Mouse (Mus musculus) liver, embryonic 15.5 days (tissue): ENCODE measurements around the gene Fam20c. TPM values are rescaled to one million over a fixed set of nuclear protein-coding genes. Genes with fewer than 3 reads are reported as not detected.
A peak's percentile ranks its signal among the peaks of the same experiment; 100 is the strongest.

Source experiments
- ATAC-seq: fragments of 200-750 bp; cut with Nextera tagmentation; 2 replicates; pipeline ENCODE4 v1.8.0; 2017; ENCODE audit warnings: moderate number of reproducible peaks, mild to moderate bottlenecking, moderate library complexity; ENCODE audit not compliant: insufficient read depth
- H3K27ac ChIP-seq: fragments of 300-500 bp; sonication (generic); replicated peaks from 2 replicates; pipeline ENCODE4 v1.5.1; 2015; ENCODE audit warnings: mild to moderate bottlenecking, inconsistent platforms
- H3K27me3 ChIP-seq: fragments of 300-500 bp; sonication (generic); 2 replicates; pipeline ENCODE4 v1.6.1; 2015; ENCODE audit warnings: mild to moderate bottlenecking, inconsistent platforms
- H3K36me3 ChIP-seq: fragments of 300-500 bp; sonication (generic); replicated peaks from 2 replicates; pipeline ENCODE4 v1.6.1; 2015; ENCODE audit warnings: moderate library complexity, mild to moderate bottlenecking, inconsistent platforms
- H3K4me1 ChIP-seq: fragments of 300-500 bp; sonication (generic); replicated peaks from 2 replicates; pipeline ENCODE4 v1.6.1; 2015; ENCODE audit warnings: inconsistent platforms
- H3K4me2 ChIP-seq: fragments of 300-500 bp; sonication (generic); 2 replicates; pipeline ENCODE4 v1.6.1; 2015; ENCODE audit warnings: moderate library complexity, mild to moderate bottlenecking, inconsistent platforms
- H3K4me3 ChIP-seq: fragments of 300-500 bp; sonication (generic); replicated peaks from 2 replicates; pipeline ENCODE4 v1.5.1; 2015; ENCODE audit warnings: mild to moderate bottlenecking, inconsistent platforms
- H3K9ac ChIP-seq: fragments of 300-500 bp; sonication (generic); 2 replicates; pipeline ENCODE4 v1.6.1; 2015; ENCODE audit warnings: moderate library complexity, mild to moderate bottlenecking, inconsistent platforms
- H3K9me3 ChIP-seq: fragments of 300-500 bp; sonication (generic); replicated peaks from 2 replicates; pipeline ENCODE4 v1.6.1; 2016; ENCODE audit warnings: inconsistent platforms
- WGBS: fragments of 180-500 bp; shearing (Covaris S2); methylation state at CpG from one replicate; pipeline ENCODE4 v1.1.7; 2015; ENCODE audit warnings: mixed read lengths; ENCODE audit not compliant: insufficient replicate concordance; 5-methylcytosine and 5-hydroxymethylcytosine counted together
- polyA plus RNA-seq: library from polyadenylated mRNA; unstranded; fragments of >200 nt; fragmentation: Nextera tagmentation; extraction: Ambion mirVana; gene quantifications from 2 replicates; pipeline ENCODE4 v1.2.1, GENCODE M21; 2015

Gene Fam20c
- polyA plus RNA-seq, 1 experiment from 2014 or later: 11.1 TPM

GRCm38 (mm10) chr5:138735201-138735757 is 19.0 kb upstream of the Fam20c start:
- ATAC-seq: no peak
- Histone ChIP-seq H3K27me3 (no peaks in the 10 kb centered on the region), H3K36me3 (no peaks in the 10 kb centered on the region), H3K4me3 (no peak overlapping the region), H3K4me2 (no peak overlapping the region), H3K27ac (no peak overlapping the region), H3K4me1 (no peaks in the 10 kb centered on the region; the same call in 1 of the 2 replicates), H3K9me3 (no peaks in the 10 kb centered on the region), H3K9ac (no peak overlapping the region)
- WGBS: 60% methylated on average over 8 of the region's 8 CpGs

GRCm38 (mm10) chr5:138740150-138740549 is 14.2 kb upstream of the Fam20c start:
- Histone ChIP-seq H3K4me1 (no peaks in the 10 kb centered on the region), H3K4me3 (no peak overlapping the region), H3K9me3 (no peaks in the 10 kb centered on the region), H3K9ac (no peak overlapping the region), H3K36me3 (no peaks in the 10 kb centered on the region), H3K4me2 (no peak overlapping the region), H3K27ac (no peak overlapping the region), H3K27me3 (no peaks in the 10 kb centered on the region)
- WGBS: 44% methylated on average over 3 of the region's 3 CpGs
- no peak for ATAC-seq

- no peaks in the 10 kb centered on the region for H3K4me1 ChIP-seq
- H3K36me3 ChIP-seq: no peaks in the 10 kb centered on the region
- no peaks in the 10 kb centered on the region for H3K9me3 ChIP-seq
- no peak overlapping the region for H3K4me2 ChIP-seq
- no peak overlapping the region for H3K9ac ChIP-seq
- ATAC-seq: no peak
- H3K4me3 ChIP-seq: no peak overlapping the region
- H3K27me3 ChIP-seq: no peaks in the 10 kb centered on the region
- WGBS: 52% methylated on average over 5 of the region's 5 CpGs
- no peak overlapping the region for H3K27ac ChIP-seq
Measured at GRCm38 (mm10) chr5:138741516-138741915, 12.8 kb upstream of the Fam20c start.

GRCm38 (mm10) chr5:138742281-138742680 is 12.0 kb upstream of the Fam20c start:
- Histone ChIP-seq H3K9ac (no peak overlapping the region), H3K4me3 (no peak overlapping the region), H3K36me3 (no peaks in the 10 kb centered on the region), H3K4me1 (no peaks in the 10 kb centered on the region), H3K9me3 (no peaks in the 10 kb centered on the region), H3K4me2 (no peak overlapping the region), H3K27me3 (no peaks in the 10 kb centered on the region), H3K27ac (no peak overlapping the region)
- WGBS: 57% methylated on average over 5 of the region's 5 CpGs
- ATAC-seq: no peak

GRCm38 (mm10) chr5:138743631-138744030 is 10.7 kb upstream of the Fam20c start:
- Histone ChIP-seq H3K4me3 (no peak overlapping the region), H3K36me3 (no peaks in the 10 kb centered on the region), H3K27me3 (no peaks in the 10 kb centered on the region), H3K4me1 (no peaks in the 10 kb centered on the region), H3K9me3 (no peaks in the 10 kb centered on the region), H3K27ac (no peak overlapping the region), H3K9ac (no peak overlapping the region), H3K4me2 (no peak overlapping the region)
- ATAC-seq: no peak
- 45% methylated on average over 2 of the region's 2 CpGs for WGBS

- no peak for ATAC-seq
- H3K4me3 ChIP-seq: no peak overlapping the region
Measured at GRCm38 (mm10) chr5:138745378-138746099, 8.8 kb upstream of the Fam20c start.

GRCm38 (mm10) chr5:138753269-138753668 is 1.0 kb upstream of the Fam20c start:
- H3K27me3 ChIP-seq: peaks cover 63% of the 10 kb centered on the region
- ATAC-seq: no peak
- peaks cover 6% of the 10 kb centered on the region; the same call in 1 of the 2 replicates for H3K4me1 ChIP-seq
- H3K27ac ChIP-seq: no peak overlapping the region
- H3K4me3 ChIP-seq: no peak overlapping the region
- 40% methylated on average over 4 of the region's 4 CpGs for WGBS
- no peak overlapping the region for H3K9ac ChIP-seq
- H3K36me3 ChIP-seq: no peaks in the 10 kb centered on the region
- H3K4me2 ChIP-seq: no peak overlapping the region
- H3K9me3 ChIP-seq: no peaks in the 10 kb centered on the region

More at GRCm38 (mm10) chr5:138745378-138746099, 8.8 kb upstream of the Fam20c start:
- Histone ChIP-seq H3K27ac (no peak overlapping the region), H3K27me3 (no peaks in the 10 kb centered on the region), H3K36me3 (no peaks in the 10 kb centered on the region), H3K4me1 (no peaks in the 10 kb centered on the region), H3K9ac (no peak overlapping the region), H3K4me2 (no peak overlapping the region), H3K9me3 (no peaks in the 10 kb centered on the region)
- WGBS: 69% methylated on average over 5 of the region's 5 CpGs

GRCm38 (mm10) chr5:138753946-138754302 is 390 bp upstream of the Fam20c start:
- Histone ChIP-seq H3K9ac (no peak overlapping the region), H3K27ac (no peak overlapping the region), H3K9me3 (no peaks in the 10 kb centered on the region), H3K4me2 (peak overlapping the region; percentile 64), H3K27me3 (peaks cover 68% of the 10 kb centered on the region), H3K36me3 (no peaks in the 10 kb centered on the region), H3K4me3 (peak overlapping the region; percentile 54), H3K4me1 (peaks cover 8% of the 10 kb centered on the region; the same call in 1 of the 2 replicates)
- no peak for ATAC-seq
- 17% methylated on average over 9 of the region's 9 CpGs for WGBS

GRCm38 (mm10) chr5:138755121-138755452 is 773 bp downstream of the Fam20c start:
- Histone ChIP-seq H3K9me3 (no peaks in the 10 kb centered on the region), H3K4me3 (peak overlapping the region; percentile 54), H3K27me3 (peaks cover 68% of the 10 kb centered on the region), H3K4me1 (peaks cover 8% of the 10 kb centered on the region; the same call in 1 of the 2 replicates), H3K27ac (no peak overlapping the region), H3K36me3 (no peaks in the 10 kb centered on the region), H3K4me2 (peak overlapping the region; percentile 64), H3K9ac (no peak overlapping the region)
- no peak for ATAC-seq
- WGBS: 1% methylated on average over 31 of the region's 34 CpGs

GRCm38 (mm10) chr5:138755453-138756301 is 1.4 kb downstream of the Fam20c start:
- peak overlapping the region; percentile 64 for H3K4me2 ChIP-seq
- H3K27ac ChIP-seq: peak overlapping the region; percentile 77
- no peaks in the 10 kb centered on the region for H3K9me3 ChIP-seq
- WGBS: 2% methylated on average over 61 of the region's 61 CpGs
- ATAC-seq: no peak
- peaks cover 68% of the 10 kb centered on the region for H3K27me3 ChIP-seq
- no peaks in the 10 kb centered on the region for H3K36me3 ChIP-seq
- H3K4me3 ChIP-seq: peak overlapping the region; percentile 54
- H3K4me1 ChIP-seq: peaks cover 8% of the 10 kb centered on the region; the same call in 1 of the 2 replicates
- H3K9ac ChIP-seq: 0 out of 2 replicates have a peak overlapping the region, but pooled peaks have one; percentile 11
